Mouse (Mus musculus): ENCODE data around the gene Cldn34c3. TPM values are rescaled to one million over a fixed set of nuclear protein-coding genes. Genes with fewer than 3 reads are reported as not detected.
"Not testable (repeated sequence)": the region's sequence is repeated elsewhere in the genome, so short reads cannot be mapped to it uniquely, and the experiment has no call there.

The Cldn34c3 gene
- total RNA-seq (2021) = not detected
- long read RNA-seq, experiment 1 = 0 reads
- long read RNA-seq, experiment 2 = 0 reads

DNA sequence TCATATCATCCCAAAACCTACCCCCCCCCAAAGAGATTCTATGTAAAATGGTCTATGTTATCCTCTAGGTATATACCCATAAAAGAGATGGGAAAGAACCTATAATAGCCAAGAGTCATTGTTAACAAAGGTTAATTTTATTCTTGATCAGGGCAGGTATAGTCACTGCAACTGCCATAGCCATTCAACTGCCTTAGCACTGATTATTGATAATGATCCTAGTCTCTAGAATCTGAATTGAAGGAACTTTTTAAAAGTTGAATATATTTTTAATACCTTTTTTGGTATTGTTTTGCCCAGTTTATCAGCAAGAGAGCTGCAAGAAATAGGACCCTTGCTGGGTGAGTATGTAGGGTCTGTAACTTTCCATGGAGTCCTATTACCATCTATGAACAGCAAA, at the start of gene Cldn34c3:
Gene Cldn34c3, plus strand, starts transcription at position 301 of the 400 bp plus-strand sequence.
- DNase-seq (ENCODE audit: low spot score in 2 of 2) = not testable (repeated sequence)

Other genes with a start within 250 kb of the Cldn34c3 start
- under 1 TPM in 1 of 2 experiments, not detected in 1; 0.96 TPM for gene Cldn34c2, start 212.0 kb upstream of the Cldn34c3 start, total RNA-seq (2021)
- not detected for gene Gm17467, start 88.9 kb upstream of the Cldn34c3 start, total RNA-seq (2021)

Data from adrenal gland, adult 18-20 months (tissue).